Mouse (Mus musculus) C2C12 (cell line): ENCODE data around the gene Inpp5f.

Source experiments
- CTCF ChIP-seq: IDR thresholded peaks from one replicate; pipeline ENCODE4 v1.5.1; 2011; ENCODE audit not compliant: control insufficient read depth, insufficient read depth, insufficient read length
- MAX ChIP-seq: IDR thresholded peaks from one replicate; pipeline ENCODE4 v1.6.1; 2011; ENCODE audit warnings: mild to moderate bottlenecking, control low read depth
- MYOD1 ChIP-seq: IDR thresholded peaks from one replicate; pipeline ENCODE4 v1.6.1; 2011; ENCODE audit warnings: low read depth; ENCODE audit not compliant: control insufficient read depth, insufficient read length
- MYOG ChIP-seq: IDR thresholded peaks from one replicate; pipeline ENCODE4 v1.6.1; 2011; ENCODE audit not compliant: control insufficient read depth, insufficient read length; ENCODE audit errors: extremely low read depth
- USF1 ChIP-seq: IDR thresholded peaks from one replicate; pipeline ENCODE4 v1.6.1; 2011; ENCODE audit warnings: low read depth, mild to moderate bottlenecking, control low read depth, moderate library complexity

GRCm38 (mm10) chr7:128627723-128628122 is 16.6 kb downstream of the Inpp5f start:
- no peak for TF ChIP-seq CTCF
- no peak for TF ChIP-seq USF1
- TF ChIP-seq MYOG, result no peak
- TF ChIP-seq MYOD1, result no peak
- no peak for TF ChIP-seq MAX
